Mouse (Mus musculus): Measurements from ENCODE around the gene Dysf.
"Not testable (repeated sequence)": the region's sequence is repeated elsewhere in the genome, so short reads cannot be mapped to it uniquely, and the experiment has no call there.

Gene Dysf

GRCm38 (mm10) chr6:84008363-84009171, at the start of gene Dysf:
TSS of gene Dysf (plus strand) at chr6:84008590.
- DNase-seq (ENCODE audit: low spot score) = no peak

GRCm38 (mm10) chr6:83987642-83988041, 20.7 kb upstream of the Dysf start:
- no peak for DNase-seq (ENCODE audit: low spot score)

- no peak for DNase-seq (ENCODE audit: low spot score)
These were observed 5.7 kb upstream of the Dysf start for GRCm38 (mm10) chr6:84002716-84003115.

GRCm38 (mm10) chr6:84004295-84004694, 4.1 kb upstream of the Dysf start:
- DNase-seq (ENCODE audit: low spot score) = no peak

- DNase-seq (ENCODE audit: low spot score) = no peak
These were observed 932 bp downstream of the Dysf start for GRCm38 (mm10) chr6:84009172-84009872.

- DNase-seq (ENCODE audit: low spot score) = no peak
These were observed 1.5 kb downstream of the Dysf start for GRCm38 (mm10) chr6:84009915-84010302.

- no peak for DNase-seq (ENCODE audit: low spot score)
These were observed 2.2 kb downstream of the Dysf start for GRCm38 (mm10) chr6:84010303-84011225.

GRCm38 (mm10) chr6:84014961-84015683, 6.7 kb downstream of the Dysf start:
- DNase-seq (ENCODE audit: low spot score) = not testable (repeated sequence)

GRCm38 (mm10) chr6:84016851-84017250, 8.5 kb downstream of the Dysf start:
- DNase-seq (ENCODE audit: low spot score) = no peak

GRCm38 (mm10) chr6:84017392-84017791, 9.0 kb downstream of the Dysf start:
- DNase-seq (ENCODE audit: low spot score) = no peak

- no peak for DNase-seq (ENCODE audit: low spot score)
These were observed 10.6 kb downstream of the Dysf start for GRCm38 (mm10) chr6:84018906-84019550.

- DNase-seq (ENCODE audit: low spot score) = no peak
These were observed 11.6 kb downstream of the Dysf start for GRCm38 (mm10) chr6:84020002-84020401.

GRCm38 (mm10) chr6:84021990-84022389, 13.6 kb downstream of the Dysf start:
- no peak for DNase-seq (ENCODE audit: low spot score)

GRCm38 (mm10) chr6:84025636-84026035, 17.2 kb downstream of the Dysf start:
- no peak for DNase-seq (ENCODE audit: low spot score)

GRCm38 (mm10) chr6:84028791-84029190, 20.4 kb downstream of the Dysf start:
- DNase-seq (ENCODE audit: low spot score) = no peak

- DNase-seq (ENCODE audit: low spot score) = no peak
These were observed 21.4 kb downstream of the Dysf start for GRCm38 (mm10) chr6:84029775-84030174.

GRCm38 (mm10) chr6:84032516-84032915, 24.1 kb downstream of the Dysf start:
- not testable (repeated sequence) for DNase-seq (ENCODE audit: low spot score)

- no peak for DNase-seq (ENCODE audit: low spot score)
These were observed 35.0 kb downstream of the Dysf start for GRCm38 (mm10) chr6:84043251-84043940.

GRCm38 (mm10) chr6:84044679-84045078, 36.3 kb downstream of the Dysf start:
- no peak for DNase-seq (ENCODE audit: low spot score)

- no peak for DNase-seq (ENCODE audit: low spot score)
These were observed 40.5 kb downstream of the Dysf start for GRCm38 (mm10) chr6:84048856-84049255.

Data from layer of hippocampus, adult 9-10 months (tissue).